8 mouse cellular contexts compared by ENCODE assay signal in the genomic region with DNA sequence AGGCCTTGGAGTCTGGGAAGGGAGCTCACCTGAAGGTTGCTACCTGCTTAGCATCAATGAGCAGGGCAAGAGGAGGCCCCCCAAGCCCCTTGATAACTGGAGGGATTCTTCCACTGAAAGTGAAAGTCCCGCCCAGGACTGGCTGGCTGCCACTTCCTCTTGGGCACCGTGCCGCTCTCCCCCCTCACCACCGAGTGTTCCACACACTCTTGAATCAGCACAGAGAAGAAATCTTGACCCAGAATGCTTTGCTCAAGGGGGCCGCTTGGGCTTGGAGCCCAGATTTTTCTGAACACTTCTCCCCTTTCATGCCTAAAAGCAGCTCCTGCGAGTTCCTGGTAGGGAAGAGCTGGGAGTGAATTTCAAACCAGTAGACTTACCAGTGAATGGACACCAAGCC.
DNase-seq lines count a peak whose midpoint lies in the region; ATAC-seq and TF ChIP-seq lines count a peak whose summit lies in the region.

No protein-coding gene starts in this region.

- no peak overlapping the region; the same call in 1 of the 2 replicates for H3K27ac ChIP-seq in MEL (ENCODE audit: control insufficient read depth, low read depth, low read length)
- peak overlapping the region; percentile 97 for H3K27ac ChIP-seq in bone marrow, adult 2 months (ENCODE audit: control insufficient read depth, insufficient read depth, low read depth, low read length, poor library complexity)
- peak overlapping the region; percentile 97 for H3K27ac ChIP-seq in spleen, adult 2 months (ENCODE audit: insufficient read depth, low read length)

- no peak for TF ChIP-seq POLR2A in MEL (IDR thresholded peaks at IDR 0.05; ENCODE audit: control insufficient read depth in 1 of 2, insufficient read depth in 1 of 2, low read depth in 1 of 2, low read length in 2 of 2, poor library complexity in 1 of 2)
- no peak for TF ChIP-seq POLR2A in bone marrow, adult 2 months (IDR thresholded peaks at IDR 0.05; ENCODE audit: borderline replicate concordance, control insufficient read depth, low read depth, low read length)
- TF ChIP-seq POLR2A in spleen, adult 2 months (IDR thresholded peaks at IDR 0.05; ENCODE audit: low read depth, low read length) = no peak

- H3K27me3 ChIP-seq in MEL (ENCODE audit: control insufficient read depth in 1 of 2, insufficient read depth in 2 of 2, low read length in 2 of 2) = no peaks in the 10 kb centered on the region
- H3K27me3 ChIP-seq in spleen, adult 2 months (ENCODE audit: control insufficient read depth, insufficient read depth, low read length) = no peaks in the 10 kb centered on the region

- H3K9ac ChIP-seq in MEL (ENCODE audit: control insufficient read depth, low read depth, low read length, poor library complexity, severe bottlenecking) = no peak overlapping the region

- DNase-seq in MEL (ENCODE audit: low read depth, low spot score) = peak; percentile 78
- peak; percentile 92 to 93 for DNase-seq in frontal cortex, postnatal 14 days (ENCODE audit: low spot score in 2 of 2)
- peak; percentile 84 for DNase-seq in induced T-regulatory cell, adult 2 months (ENCODE audit: low read depth)
- peak; percentile 86 to 90 for DNase-seq in left cerebral cortex, adult 18-20 months (ENCODE audit: low spot score in 2 of 2)
- peak; percentile 68 to 90 for DNase-seq in spleen, adult 2 months (ENCODE audit: low read depth in 1 of 2, low spot score in 2 of 2)
- no peak for DNase-seq in embryo, embryonic 10 days (ENCODE audit: low spot score)

- TF ChIP-seq CTCF in MEL (IDR thresholded peaks at IDR 0.05 in 2 of 3, conservative IDR thresholded peaks at IDR 0.05 in 1 of 3; ENCODE audit: control insufficient read depth in 1 of 3, insufficient read depth in 1 of 3, low read depth in 2 of 3, low read length in 3 of 3, poor library complexity in 1 of 3, severe bottlenecking in 1 of 3) = no peak
- no peak for TF ChIP-seq CTCF in bone marrow, adult 2 months (IDR thresholded peaks at IDR 0.05; ENCODE audit: control insufficient read depth, insufficient read depth, low read length)
- TF ChIP-seq CTCF in spleen, adult 2 months (IDR thresholded peaks at IDR 0.05; ENCODE audit: extremely low read depth, insufficient read depth, insufficient read length, insufficient replicate concordance) = no peak

- no peaks in the 10 kb centered on the region for H3K79me2 ChIP-seq in MEL (ENCODE audit: control insufficient read depth, insufficient read depth, low read length, poor library complexity)

- no peak for TF ChIP-seq RAD21 in MEL (IDR thresholded peaks at IDR 0.05; ENCODE audit: low read depth, low read length)

- H3K4me1 ChIP-seq in MEL (ENCODE audit: control insufficient read depth in 1 of 2, insufficient read depth in 2 of 2, low read length in 2 of 2) = peaks cover 10 to 18% of the 10 kb centered on the region in 2 experiments; a peak in 3 of 4 replicates
- peaks cover 3% of the 10 kb centered on the region for H3K4me1 ChIP-seq in bone marrow, adult 2 months (ENCODE audit: control insufficient read depth, insufficient read depth, low read length)
- H3K4me1 ChIP-seq in spleen, adult 2 months (ENCODE audit: control insufficient read depth, insufficient read depth, insufficient read length) = peaks cover 33% of the 10 kb centered on the region

- no peaks in the 10 kb centered on the region for H3K9me3 ChIP-seq in MEL (replicated peaks; ENCODE audit: insufficient read depth, low read length)

- peak; percentile 58 for ATAC-seq in megakaryocyte, adult 5-6 weeks (ENCODE audit: poor library complexity, severe bottlenecking)

- TF ChIP-seq EP300 in MEL (IDR thresholded peaks at IDR 0.05; ENCODE audit: low read depth in 1 of 2, low read length in 2 of 2) = 0 out of 4 replicates have a peak, but pooled peaks of 1 of the 2 experiments have one; percentile 13

- H3K36me3 ChIP-seq in MEL (ENCODE audit: control insufficient read depth in 1 of 2, insufficient read depth in 2 of 2, low read length in 2 of 2) = peaks cover 16 to 20% of the 10 kb centered on the region in 2 experiments
- H3K36me3 ChIP-seq in spleen, adult 2 months (ENCODE audit: control insufficient read depth, insufficient read depth, low read length) = no peaks in the 10 kb centered on the region; the same call in 1 of the 2 replicates

- H3K4me3 ChIP-seq in MEL (ENCODE audit: control insufficient read depth in 1 of 2, insufficient read depth in 1 of 2, low read depth in 2 of 2, low read length in 2 of 2) = peak overlapping the region in 1 of 2 experiments; percentile 1; a peak in 1 of 4 replicates
- H3K4me3 ChIP-seq in bone marrow, adult 2 months (replicated peaks; ENCODE audit: control insufficient read depth, low read depth, low read length) = peak overlapping the region; percentile 55
- H3K4me3 ChIP-seq in spleen, adult 2 months (ENCODE audit: extremely low read depth, insufficient read depth, insufficient read length) = peak overlapping the region; percentile 51; the same call in 1 of the 2 replicates

- under 1% methylated on average over 6 of the region's 6 CpGs for WGBS in bone marrow, adult 2 months
- 1% methylated on average over 6 of the region's 6 CpGs for WGBS in spleen, adult 2 months

TF ChIP-seq in MEL, 35 proteins besides CTCF, POLR2A, EP300 and RAD21:
- TF ChIP-seq GABPA (IDR thresholded peaks at IDR 0.05; ENCODE audit: low read depth, low read length) (no peak), MYC (IDR thresholded peaks at IDR 0.05; ENCODE audit: low read depth, low read length) (no peak), CHD1 (IDR thresholded peaks at IDR 0.05; ENCODE audit: low read depth, low read length) (no peak), MAX (IDR thresholded peaks at IDR 0.05; ENCODE audit: low read length) (no peak), KAT2A (conservative IDR thresholded peaks at IDR 0.05; ENCODE audit: low read depth, low read length) (no peak), MAZ (IDR thresholded peaks at IDR 0.05; ENCODE audit: low read depth, low read length) (peak; percentile 55; the same call in 1 of the 2 replicates), NRF1 (IDR thresholded peaks at IDR 0.05; ENCODE audit: insufficient read depth, low read depth, low read length, poor library complexity, severe bottlenecking) (no peak), MAFK (IDR thresholded peaks at IDR 0.05; ENCODE audit: borderline replicate concordance, low read depth, low read length) (no peak), SIN3A (IDR thresholded peaks at IDR 0.05; ENCODE audit: low read length) (0 out of 2 replicates have a peak, but pooled peaks have one; percentile 21), RCOR1 (IDR thresholded peaks at IDR 0.05; ENCODE audit: low read depth, low read length) (peak; percentile 90), NELFE (IDR thresholded peaks at IDR 0.05; ENCODE audit: low read depth, low read length) (no peak), E2F4 (IDR thresholded peaks at IDR 0.05; ENCODE audit: borderline replicate concordance, low read depth, low read length) (no peak), ETS1 (IDR thresholded peaks at IDR 0.05; ENCODE audit: low read depth, low read length) (peak; percentile 68)
TF ChIP-seq in MEL: peak in this region for 4.
